Mouse (Mus musculus): ENCODE results near the gene Tead3.

DNA sequence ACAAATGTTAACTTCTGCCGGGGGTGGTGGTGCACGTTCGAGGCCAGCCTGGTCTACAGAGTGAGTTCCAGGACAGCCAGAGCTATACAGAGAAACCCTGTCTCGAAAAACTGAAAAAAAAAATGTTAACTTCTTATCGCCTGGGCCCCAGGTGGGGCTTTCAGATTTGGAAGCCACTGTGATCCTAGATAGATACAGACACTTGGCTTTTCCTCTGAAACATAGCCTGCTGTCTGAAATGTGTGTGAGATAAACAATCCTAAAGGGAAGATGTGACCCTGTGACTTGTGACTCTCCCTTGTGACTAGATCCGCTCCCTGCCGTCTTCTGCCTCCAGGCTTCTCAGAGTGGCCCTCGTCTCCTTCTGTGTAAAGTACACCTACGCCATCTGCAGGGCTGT is 32.9 kb downstream of the Tead3 start:
- no peak for TF ChIP-seq CTCF (IDR thresholded peaks at IDR 0.05; ENCODE audit: low read depth, low read length)
- TF ChIP-seq POLR2AphosphoS5 (IDR thresholded peaks at IDR 0.05; ENCODE audit: insufficient replicate concordance, low read depth, low read length): no peak
